Mouse (Mus musculus): ENCODE measurements around the gene Wrap73.
A peak's percentile ranks its signal among the peaks of the same experiment; 100 is the strongest.

The Wrap73 gene

GRCm38 (mm10) chr4:154140213-154141008 is 1.8 kb upstream of the Wrap73 start:
- no peak for DNase-seq (ENCODE audit: low spot score)

- no peak for DNase-seq (ENCODE audit: low spot score)
Measured at GRCm38 (mm10) chr4:154141009-154141867, 934 bp upstream of the Wrap73 start.

- DNase-seq (ENCODE audit: low spot score) = no peak
Measured at GRCm38 (mm10) chr4:154144712-154145111, 2.5 kb downstream of the Wrap73 start.

- DNase-seq (ENCODE audit: low spot score) = no peak
Measured at GRCm38 (mm10) chr4:154146342-154146741, 4.2 kb downstream of the Wrap73 start.

GRCm38 (mm10) chr4:154154104-154154503 is 11.9 kb downstream of the Wrap73 start:
- DNase-seq (ENCODE audit: low spot score) = no peak

- no peak for DNase-seq (ENCODE audit: low spot score)
Measured at GRCm38 (mm10) chr4:154156050-154156449, 13.9 kb downstream of the Wrap73 start.

GRCm38 (mm10) chr4:154157970-154158662 is 15.9 kb downstream of the Wrap73 start:
- no peak for DNase-seq (ENCODE audit: low spot score)

GRCm38 (mm10) chr4:154159002-154159401 is 16.8 kb downstream of the Wrap73 start:
- peak; percentile 91 for DNase-seq (ENCODE audit: low spot score)

GRCm38 (mm10) chr4:154159961-154160537 is 17.9 kb downstream of the Wrap73 start:
- peak; percentile 74 for DNase-seq (ENCODE audit: low spot score)

GRCm38 (mm10) chr4:154160538-154161390 is 18.6 kb downstream of the Wrap73 start, which contains the start of gene Tprgl:
Gene Tprgl (minus strand): TSS chr4:154160666.
- DNase-seq (ENCODE audit: low spot score) = peak; percentile 97

- peak; percentile 66 for DNase-seq (ENCODE audit: low spot score)
Measured at GRCm38 (mm10) chr4:154163296-154163695, 21.1 kb downstream of the Wrap73 start.

- no peak for DNase-seq (ENCODE audit: low spot score)
Measured at GRCm38 (mm10) chr4:154167053-154167452, 24.9 kb downstream of the Wrap73 start.

- DNase-seq (ENCODE audit: low spot score) = no peak
Measured at GRCm38 (mm10) chr4:154170021-154170420, 27.8 kb downstream of the Wrap73 start.

GRCm38 (mm10) chr4:154170506-154171150 is 28.5 kb downstream of the Wrap73 start, which contains the start of gene Megf6:
Gene Megf6 (plus strand): TSS chr4:154170730.
- DNase-seq (ENCODE audit: low spot score) = no peak

GRCm38 (mm10) chr4:154171151-154171930 is 29.2 kb downstream of the Wrap73 start:
- no peak for DNase-seq (ENCODE audit: low spot score)

- no peak for DNase-seq (ENCODE audit: low spot score)
Measured at GRCm38 (mm10) chr4:154171931-154172604, 29.9 kb downstream of the Wrap73 start.

GRCm38 (mm10) chr4:154177257-154177656 is 35.1 kb downstream of the Wrap73 start:
- DNase-seq (ENCODE audit: low spot score) = no peak

GRCm38 (mm10) chr4:154181001-154181400 is 38.8 kb downstream of the Wrap73 start:
- no peak for DNase-seq (ENCODE audit: low spot score)

- no peak for DNase-seq (ENCODE audit: low spot score)
Measured at GRCm38 (mm10) chr4:154183566-154183965, 41.4 kb downstream of the Wrap73 start.

Data from MN1 (cell line).